Mouse (Mus musculus) brain, embryonic 18.5 days (tissue): ENCODE measurements at regions not wholly inside any gene's neighbourhood (a gene's known extent, or its start where the extent isn't known, plus 50 kb on each side); places are given as distances from the start of the nearest gene placed in this dataset.
A peak's percentile ranks its signal among the peaks of the same experiment; 100 is the strongest.
"Not testable (repeated sequence)": the region's sequence is repeated elsewhere in the genome, so short reads cannot be mapped to it uniquely, and the experiment has no call there.

Source experiments
- DNase-seq: peaks from one replicate; pipeline ENCODE4 v3.0.0-alpha.2; 2012; ENCODE audit warnings: low read depth, low spot score

- DNase-seq: no peak
These were observed 287.7 kb upstream of the Ubash3b start for GRCm38 (mm10) chr9:41449233-41449632.

- DNase-seq: no peak
These were observed 286.4 kb upstream of the Ubash3b start for GRCm38 (mm10) chr9:41447902-41448301.

GRCm38 (mm10) chr9:41447211-41447875, 285.8 kb upstream of the Ubash3b start:
- DNase-seq: no peak

- DNase-seq: peak; percentile 90
These were observed 285.1 kb upstream of the Ubash3b start for GRCm38 (mm10) chr9:41446431-41447203.

GRCm38 (mm10) chr9:41442418-41442817, 280.9 kb upstream of the Ubash3b start:
- no peak for DNase-seq

- DNase-seq: no peak
These were observed 278.5 kb upstream of the Ubash3b start for GRCm38 (mm10) chr9:41439979-41440378.

GRCm38 (mm10) chr9:41438141-41438540, 276.6 kb upstream of the Ubash3b start:
- no peak for DNase-seq

GRCm38 (mm10) chr9:41430391-41431343, 269.2 kb upstream of the Ubash3b start:
- no peak for DNase-seq

GRCm38 (mm10) chr9:41429711-41430390, 268.4 kb upstream of the Ubash3b start:
- DNase-seq: no peak

- DNase-seq: no peak
These were observed 267.7 kb upstream of the Ubash3b start for GRCm38 (mm10) chr9:41429236-41429635.

- DNase-seq: no peak
These were observed 265.2 kb upstream of the Ubash3b start for GRCm38 (mm10) chr9:41426698-41427097.

- DNase-seq: no peak
These were observed 263.7 kb upstream of the Ubash3b start for GRCm38 (mm10) chr9:41425225-41425624.

GRCm38 (mm10) chr9:41413791-41414190, 252.3 kb upstream of the Ubash3b start:
- DNase-seq: no peak

GRCm38 (mm10) chr9:41413091-41413490, 251.6 kb upstream of the Ubash3b start:
- not testable (repeated sequence) for DNase-seq

GRCm38 (mm10) chr9:41412174-41412757, 250.8 kb upstream of the Ubash3b start:
- no peak for DNase-seq

GRCm38 (mm10) chr9:41408301-41408700, 246.8 kb upstream of the Ubash3b start:
- DNase-seq: no peak

- DNase-seq: no peak
These were observed 245.6 kb upstream of the Ubash3b start for GRCm38 (mm10) chr9:41407078-41407477.

GRCm38 (mm10) chr9:41402942-41403341, 241.4 kb upstream of the Ubash3b start:
- peak; percentile 42 for DNase-seq

- DNase-seq: no peak
These were observed 239.5 kb upstream of the Ubash3b start for GRCm38 (mm10) chr9:41400950-41401349.

GRCm38 (mm10) chr9:41395471-41395870, 234.0 kb upstream of the Ubash3b start:
- DNase-seq: no peak
